Mouse (Mus musculus): Measurements from ENCODE around the gene Evx1.

DNA sequence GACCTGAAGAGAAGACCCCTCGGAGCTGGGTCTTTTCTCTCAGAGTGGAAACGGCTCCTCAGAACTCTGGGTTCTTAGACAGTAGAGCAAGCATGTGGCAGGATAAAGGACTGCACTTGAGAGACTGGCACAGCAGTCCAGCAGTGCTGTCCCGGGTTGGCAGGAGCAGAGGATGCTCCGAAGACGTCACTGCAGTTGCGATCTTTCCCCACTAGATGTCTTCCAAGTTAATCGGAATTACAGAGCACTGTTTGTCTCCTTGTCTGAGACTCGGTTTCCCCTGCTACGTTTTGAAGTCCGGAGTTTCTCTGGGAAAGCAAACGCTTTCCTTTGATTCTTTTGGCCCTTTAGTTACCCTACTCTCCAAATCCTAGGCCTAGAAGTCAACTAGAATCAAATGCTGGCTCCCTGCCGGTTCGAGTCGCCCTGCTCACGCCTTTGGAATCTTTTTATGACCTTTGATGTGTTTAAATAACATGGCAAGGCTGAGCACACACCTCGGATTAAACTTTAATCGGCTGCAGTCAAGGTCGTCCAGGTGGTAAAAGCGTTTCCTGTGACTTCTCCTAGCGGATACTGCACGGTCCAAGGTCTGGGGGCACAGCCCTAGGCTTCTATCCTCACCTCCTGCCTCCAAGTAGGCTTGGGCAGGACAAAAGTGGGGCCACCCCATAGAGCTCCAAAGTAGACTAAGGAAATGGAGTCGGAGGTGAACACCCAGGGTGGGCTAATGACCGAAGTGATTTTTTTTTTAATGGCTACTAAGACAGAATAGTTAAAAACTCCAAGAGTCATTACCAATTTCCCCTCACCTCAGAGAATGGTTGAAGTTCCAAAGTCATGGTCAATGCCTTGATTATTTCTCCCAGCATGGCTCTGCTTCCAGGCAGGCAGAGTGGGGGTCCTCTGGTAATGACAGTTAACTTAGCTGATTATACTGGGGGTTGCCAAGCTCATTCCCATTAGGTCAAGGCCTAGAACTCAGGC is 42.5 kb upstream of the Evx1 start:
- TF ChIP-seq CHD1 (IDR thresholded peaks at IDR 0.05; ENCODE audit: low read depth, low read length), result no peak
- no peak for TF ChIP-seq JUN (IDR thresholded peaks at IDR 0.05; ENCODE audit: insufficient read depth, low read depth, low read length)
- peak; percentile 74 to 84 for TF ChIP-seq CTCF (conservative IDR thresholded peaks at IDR 0.05 in 1 of 2, IDR thresholded peaks at IDR 0.05 in 1 of 2; ENCODE audit: low read depth in 2 of 2, low read length in 2 of 2)
- no peak for TF ChIP-seq ETS1 (conservative IDR thresholded peaks at IDR 0.05; ENCODE audit: low read depth, low read length)
- no peak for TF ChIP-seq TCF12 (IDR thresholded peaks at IDR 0.05; ENCODE audit: low read depth, low read length)
- no peak for TF ChIP-seq MXI1 (IDR thresholded peaks at IDR 0.05; ENCODE audit: low read depth, low read length)
- no peak for TF ChIP-seq MAX (IDR thresholded peaks at IDR 0.05; ENCODE audit: low read length)
- no peak for TF ChIP-seq POLR2A (IDR thresholded peaks at IDR 0.05; ENCODE audit: low read depth, low read length)
- no peak for TF ChIP-seq RCOR1 (conservative IDR thresholded peaks at IDR 0.05; ENCODE audit: low read depth, low read length)
- TF ChIP-seq ZMIZ1 (IDR thresholded peaks at IDR 0.05; ENCODE audit: low read depth, low read length), result no peak
- TF ChIP-seq KAT2A (IDR thresholded peaks at IDR 0.05; ENCODE audit: insufficient replicate concordance, low read length), result no peak
- no peak for TF ChIP-seq TBP (conservative IDR thresholded peaks at IDR 0.05; ENCODE audit: low read depth, low read length)
- TF ChIP-seq CHD2 (IDR thresholded peaks at IDR 0.05; ENCODE audit: low read length), result no peak
- no peak for TF ChIP-seq USF2 (conservative IDR thresholded peaks at IDR 0.05; ENCODE audit: low read depth, low read length)
